Mouse (Mus musculus) retina, postnatal 1 day (tissue): Measurements from ENCODE around the gene Mtg2.
A peak's percentile ranks its signal among the peaks of the same experiment; 100 is the strongest.

Source experiments
- DNase-seq: peaks from one replicate; pipeline ENCODE4 v3.0.0-alpha.2; 2012

Gene Mtg2

DNA sequence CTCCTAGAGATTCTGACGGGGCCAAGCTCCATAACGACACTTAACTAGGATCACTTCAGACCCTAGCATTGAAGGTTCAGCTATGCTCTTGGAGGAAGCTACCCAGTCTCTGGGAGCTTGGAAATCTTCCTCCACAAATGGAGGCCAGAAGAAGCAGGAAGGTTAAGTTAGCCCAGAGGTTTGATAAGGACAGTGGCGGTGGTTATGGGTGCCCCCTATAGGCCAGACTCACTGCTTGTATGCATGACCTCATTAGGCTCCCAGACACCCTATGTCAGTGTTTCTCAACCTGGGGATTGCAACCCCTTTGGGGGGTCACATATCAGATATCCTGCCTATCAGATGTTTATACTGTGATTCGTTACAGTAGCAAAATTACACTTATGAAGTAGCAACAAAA lies 36.7 kb downstream of the Mtg2 start:
- DNase-seq, result peak; percentile 48

DNA sequence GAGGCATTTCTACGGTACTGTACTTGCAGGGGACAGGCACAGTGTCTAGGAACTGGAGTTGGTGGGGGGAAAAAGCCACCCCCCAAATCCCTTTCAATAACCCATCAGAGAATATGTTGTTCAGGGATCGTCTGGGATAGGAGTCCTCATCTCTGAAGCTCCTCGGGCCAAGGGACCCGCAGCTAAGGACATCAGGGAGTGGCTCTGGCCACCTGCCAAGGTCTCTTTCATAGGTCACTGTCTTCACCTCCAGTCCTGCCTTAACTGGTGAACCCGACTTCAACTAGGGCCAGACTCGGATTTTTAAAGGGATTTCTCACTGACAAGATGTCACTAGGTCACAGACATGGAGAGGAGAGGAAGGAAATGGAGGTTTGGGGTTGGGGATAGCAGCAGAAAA lies 37.9 kb downstream of the Mtg2 start:
- DNase-seq, result no peak

GRCm38 (mm10) chr2:180113909-180114890 lies 43.8 kb downstream of the Mtg2 start:
- DNase-seq, result no peak

DNA sequence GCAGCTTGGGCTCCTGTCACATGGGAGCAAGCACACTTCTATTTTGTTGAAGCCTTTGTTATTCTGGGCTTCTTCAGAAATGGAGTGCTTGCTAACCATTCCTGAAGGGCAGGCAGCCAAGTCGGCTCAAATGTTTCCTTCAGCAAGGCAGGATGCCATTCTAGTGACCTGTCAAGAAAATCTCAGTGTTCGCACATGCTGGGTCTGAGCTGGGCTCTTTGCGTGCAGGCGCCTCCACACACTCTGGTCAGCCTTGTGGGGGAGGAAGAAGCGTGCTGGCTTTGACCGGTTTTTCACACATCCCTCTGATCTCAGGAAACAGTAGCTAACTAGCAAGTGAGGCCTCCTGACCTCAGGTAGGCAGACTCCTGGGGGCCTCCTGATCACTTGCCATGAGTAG lies 44.9 kb downstream of the Mtg2 start:
- DNase-seq, result no peak

GRCm38 (mm10) chr2:180116081-180116493 lies 45.7 kb downstream of the Mtg2 start:
- DNase-seq, result no peak

- DNase-seq, result no peak
Observed at GRCm38 (mm10) chr2:180116741-180117484, 46.5 kb downstream of the Mtg2 start.

DNA sequence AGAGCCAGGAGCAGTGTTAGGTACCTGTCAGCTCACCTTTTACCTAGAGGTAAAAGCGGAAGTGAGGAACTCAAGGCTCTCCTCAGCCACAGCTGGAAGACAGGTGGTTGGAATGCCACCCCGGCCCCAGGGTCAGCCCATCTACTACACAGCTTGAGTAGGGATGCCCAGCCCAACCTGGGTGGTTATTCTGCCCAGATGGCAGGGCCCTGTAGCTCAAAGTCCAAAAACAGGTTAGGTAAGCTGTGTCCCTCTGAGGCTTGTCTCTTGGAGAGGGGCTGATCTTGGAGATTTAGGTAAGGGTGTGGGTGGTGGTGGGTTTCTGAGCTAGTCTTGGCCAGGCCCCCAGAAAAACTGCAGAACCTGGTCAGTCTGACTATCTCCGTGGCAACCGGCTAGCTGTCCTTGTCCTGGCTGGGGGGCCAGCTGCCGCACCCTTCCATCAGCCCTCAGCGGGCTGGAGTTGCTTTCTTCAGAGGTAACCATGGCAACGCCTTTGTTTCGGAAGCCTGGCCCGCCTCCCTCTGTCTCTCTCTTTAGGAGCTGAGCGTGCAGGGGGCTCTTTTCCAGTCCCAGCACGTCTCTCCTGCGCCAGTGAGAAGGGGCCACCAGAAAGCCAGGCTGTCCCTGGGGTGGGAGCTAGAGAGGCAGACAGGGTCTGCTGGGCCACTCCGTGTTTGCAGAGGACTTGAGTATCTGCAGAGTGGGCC lies 47.3 kb downstream of the Mtg2 start:
- DNase-seq, result peak; percentile 79

DNA sequence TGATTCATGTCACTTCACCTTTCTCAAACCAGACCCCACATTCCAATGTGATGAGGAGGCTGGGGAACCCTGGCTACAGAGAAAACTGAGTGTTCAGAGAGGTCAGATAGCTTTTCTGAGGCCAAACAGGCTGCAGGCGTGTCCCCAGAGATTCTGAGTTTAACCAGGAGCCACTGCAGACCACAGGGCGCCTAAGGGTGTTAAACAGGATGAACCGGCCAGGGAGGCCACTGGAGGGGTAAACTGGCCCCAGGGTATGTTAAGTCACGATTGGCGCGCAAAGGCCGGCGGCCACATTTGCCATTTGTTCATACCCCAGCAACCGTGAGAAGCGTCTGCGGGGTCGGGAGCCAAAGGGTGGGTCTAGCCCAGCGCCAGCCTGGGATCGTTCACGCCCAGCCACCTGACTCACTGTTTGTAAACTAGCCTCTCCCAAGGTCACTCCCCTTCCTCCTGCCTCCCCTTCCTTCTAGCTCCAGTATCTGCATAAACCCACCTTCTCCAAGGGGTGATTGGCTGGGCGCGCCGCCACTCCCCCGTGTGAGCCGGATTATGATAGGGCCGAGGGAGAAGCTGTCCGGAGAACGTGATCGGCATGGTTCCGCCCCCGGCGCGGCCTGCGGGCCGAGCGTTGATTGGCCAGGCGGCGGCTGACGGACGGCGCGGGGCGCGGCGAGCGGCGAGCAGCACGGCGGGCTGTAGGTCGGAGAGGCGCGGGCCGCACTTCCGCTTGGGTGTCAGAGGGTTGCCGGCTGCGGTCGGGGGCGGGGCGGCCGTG lies 48.5 kb downstream of the Mtg2 start, which contains the start of gene Osbpl2:
Osbpl2 (plus strand) TSS at position 646 of the 778 bp plus-strand sequence.
- DNase-seq, result peak; percentile 100

DNA sequence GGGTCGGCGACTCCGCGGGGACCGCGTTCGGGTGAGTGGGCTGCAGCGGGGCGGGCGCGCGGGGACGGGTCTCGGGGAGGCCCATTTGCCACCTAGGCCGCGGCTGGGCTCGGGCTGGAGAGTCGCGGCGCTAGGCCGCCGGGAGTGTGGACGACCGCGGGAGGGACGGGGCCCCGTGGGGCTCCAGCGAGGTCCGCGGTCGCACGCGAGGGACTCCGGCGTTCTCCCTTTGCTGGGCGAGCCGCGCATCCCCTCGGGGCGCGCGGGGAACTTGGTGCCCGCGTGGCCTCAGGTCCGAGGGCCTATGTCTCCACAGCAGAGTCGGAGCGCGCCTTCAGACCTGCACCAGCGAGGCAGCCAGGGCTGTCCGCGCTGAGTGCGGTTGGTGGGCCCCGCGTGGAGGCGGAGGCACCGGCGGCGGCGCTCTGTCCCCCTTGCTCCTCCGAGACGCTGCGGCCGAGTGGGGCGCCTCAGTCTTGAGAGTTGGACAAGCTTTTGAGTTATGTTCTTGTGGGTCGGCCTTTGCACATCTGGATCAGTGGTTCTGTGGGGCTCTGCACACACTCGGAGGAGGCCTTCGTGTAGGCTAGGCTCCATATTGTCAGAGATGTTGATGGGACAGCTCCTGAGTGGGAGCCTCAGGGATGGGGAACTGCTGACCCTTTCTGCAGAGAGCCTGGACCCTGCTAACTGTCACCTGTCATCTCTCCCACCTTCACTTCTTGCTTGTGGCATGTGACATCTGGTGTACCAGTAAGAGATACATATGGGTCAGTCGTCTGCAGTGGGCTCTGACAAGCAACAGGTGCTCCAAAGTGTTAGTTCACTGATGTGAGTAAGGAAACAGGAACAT lies 49.3 kb downstream of the Mtg2 start:
- peak; percentile 16 for DNase-seq

GRCm38 (mm10) chr2:180120292-180120761 lies 49.9 kb downstream of the Mtg2 start:
- DNase-seq, result no peak

GRCm38 (mm10) chr2:180124192-180124591 lies 53.8 kb downstream of the Mtg2 start:
- DNase-seq, result no peak

GRCm38 (mm10) chr2:180126195-180126594 lies 55.8 kb downstream of the Mtg2 start:
- DNase-seq, result peak; percentile 82

GRCm38 (mm10) chr2:180127675-180128074 lies 57.3 kb downstream of the Mtg2 start:
- no peak for DNase-seq

DNA sequence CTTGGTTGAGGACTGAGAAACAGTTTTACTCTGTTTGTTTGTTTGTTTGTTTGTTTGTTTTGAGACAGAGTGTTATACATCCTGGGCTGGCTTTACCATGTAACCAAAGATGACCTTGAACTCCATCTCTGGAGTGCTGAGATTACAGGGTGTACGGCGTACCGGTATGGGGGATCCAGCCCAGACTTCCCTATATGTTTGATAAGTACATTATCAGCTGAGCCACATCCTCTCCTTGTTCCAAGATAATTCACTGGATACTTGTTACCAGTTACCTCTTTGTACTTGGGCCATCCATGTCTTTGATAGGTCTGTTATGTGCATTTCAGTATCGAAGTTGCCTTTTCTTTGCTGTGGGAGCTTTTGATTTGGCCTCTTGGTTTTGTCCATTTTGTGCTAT lies 62.8 kb downstream of the Mtg2 start:
- DNase-seq, result no peak

DNA sequence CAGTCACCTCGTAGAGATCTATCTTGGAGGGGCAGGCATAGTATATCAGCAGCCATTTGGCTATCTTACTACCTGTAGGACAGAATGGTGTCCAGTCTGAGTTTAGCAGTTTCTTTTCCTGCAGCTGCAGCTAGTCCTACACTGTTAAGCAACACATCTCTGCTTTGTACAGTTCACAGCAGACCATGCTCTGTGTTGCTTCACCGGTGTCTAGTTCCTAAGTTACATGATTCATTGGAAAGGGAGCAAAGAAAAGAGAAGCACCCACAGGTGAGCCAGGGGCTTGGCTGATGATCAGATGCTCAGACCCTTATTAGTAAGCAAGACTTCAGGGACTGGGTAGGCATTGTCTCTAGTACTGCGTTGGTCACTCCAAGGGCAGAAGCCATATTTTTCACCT lies 63.5 kb downstream of the Mtg2 start:
- DNase-seq, result no peak

- no peak for DNase-seq
Observed at GRCm38 (mm10) chr2:180135414-180135813, 65.0 kb downstream of the Mtg2 start.
